ENCODE assay signal across 22 mouse cellular contexts in genomic region chr6:88210182-88210581, GRCm38 (mm10). TPM values are rescaled to one million over a fixed set of nuclear protein-coding genes. Genes with fewer than 3 reads are reported as not detected.
"Had no signal": no experiment of that assay in that cellular context is flagged by ENCODE, and none has a peak within 500 bp of the region (broad histone marks: within the 10 kb centered on the region; RNA-seq: fewer than 3 reads in every experiment).

No protein-coding gene starts in this region.

- DNase-seq: lung, embryonic 14.5 days; lung, postnatal 10 days; lung, postnatal 4 days; midbrain, embryonic 14.5 days; right cerebral cortex, postnatal 14 days; thymus, adult 2 months; thymus, postnatal 25 days; thymus, postnatal 4 days had no signal

- H3K9ac ChIP-seq: lung, embryonic 14.5 days; midbrain, embryonic 12.5 days; neural tube, embryonic 13.5 days; neural tube, embryonic 15.5 days; stomach, embryonic 15.5 days had no signal

- H3K4me1 ChIP-seq: midbrain, embryonic 12.5 days; neural tube, embryonic 13.5 days; neural tube, embryonic 15.5 days; stomach, embryonic 15.5 days had no signal

- H3K36me3 ChIP-seq: midbrain, embryonic 10.5 days; midbrain, embryonic 12.5 days; neural tube, embryonic 13.5 days; neural tube, embryonic 15.5 days; stomach, embryonic 15.5 days had no signal

- H3K9me3 ChIP-seq: midbrain, embryonic 10.5 days; midbrain, embryonic 12.5 days; neural tube, embryonic 13.5 days; neural tube, embryonic 15.5 days; stomach, embryonic 15.5 days had no signal

- H3K27ac ChIP-seq: midbrain, embryonic 10.5 days; midbrain, embryonic 12.5 days; neural tube, embryonic 13.5 days; neural tube, embryonic 15.5 days; stomach, embryonic 15.5 days; stomach, postnatal 0 days had no signal

- H3K4me3 ChIP-seq: midbrain, embryonic 10.5 days; midbrain, embryonic 12.5 days; myocyte; neural tube, embryonic 13.5 days; neural tube, embryonic 15.5 days; stomach, embryonic 15.5 days had no signal

RNA-seq across cellular contexts. Expression of gene Dnajb8, which starts 11.9 kb away (rescaled TPM):
- total RNA-seq: megakaryocyte, adult 5-6 weeks; megakaryocyte-erythroid progenitor cell, adult 5-6 weeks had no signal
- polyA plus RNA-seq: liver, embryonic 16.5 days; lung, embryonic 14.5 days; lung, embryonic 16.5 days; midbrain, embryonic 10.5 days; midbrain, embryonic 12.5 days; midbrain, embryonic 14.5 days; midbrain, embryonic 16.5 days; myocyte; neural tube, embryonic 13.5 days; neural tube, embryonic 15.5 days; spleen, adult 2 months; stomach, embryonic 15.5 days; stomach, postnatal 0 days; thymus, adult 2 months; urinary bladder, adult 2 months had no signal
